Mouse (Mus musculus): Measurements from ENCODE around the gene Ctsz. TPM values are rescaled to one million over a fixed set of nuclear protein-coding genes. Genes with fewer than 3 reads are reported as not detected.

Gene Ctsz
- polyA plus RNA-seq, 1 experiment, result 188 TPM

DNA sequence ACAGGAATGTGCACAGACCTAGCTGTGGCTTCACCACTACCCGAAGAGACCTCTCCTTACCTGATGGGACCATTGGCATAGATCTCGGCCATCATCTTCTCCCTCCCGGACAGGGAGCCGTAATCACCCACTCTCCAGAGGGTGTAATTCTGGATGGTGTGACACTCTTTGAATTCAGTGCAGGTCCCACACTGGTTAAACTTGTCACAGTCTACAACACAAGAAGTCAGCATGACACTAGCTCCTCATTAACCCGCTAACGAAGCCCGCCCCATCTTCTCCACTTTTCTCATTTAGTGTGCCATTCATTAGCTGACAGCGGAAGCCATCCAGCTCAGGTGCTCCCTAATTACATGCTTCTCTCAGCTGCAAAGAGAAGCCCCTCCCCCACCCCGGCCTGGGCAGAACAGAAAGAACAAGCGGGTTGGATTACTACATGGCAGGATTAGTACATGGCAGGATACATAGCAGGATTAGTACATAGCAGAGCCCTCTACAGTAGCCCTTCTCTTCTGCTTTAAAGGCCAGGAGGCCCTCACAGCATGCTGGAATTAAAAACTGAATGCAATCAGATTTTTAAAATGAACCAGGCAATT, 9.7 kb downstream of the Ctsz start:
- TF ChIP-seq CEBPB (IDR thresholded peaks at IDR 0.05; ENCODE audit: low read depth) (no peak), MAX (IDR thresholded peaks at IDR 0.05) (no peak), MYOG (IDR thresholded peaks at IDR 0.05; ENCODE audit: control insufficient read depth, extremely low read depth, insufficient read length) (no peak), MYOD1 (IDR thresholded peaks at IDR 0.05; ENCODE audit: control insufficient read depth, insufficient read length, low read depth) (no peak), FOSL1 (IDR thresholded peaks at IDR 0.05; ENCODE audit: insufficient read depth, low read length, poor library complexity, severe bottlenecking) (no peak), USF1 (IDR thresholded peaks at IDR 0.05; ENCODE audit: low read depth) (no peak)
- no peaks in the 10 kb centered on the region for H3K27me3 ChIP-seq (ENCODE audit: control insufficient read depth, insufficient read depth, insufficient read length)
- H3K79me3 ChIP-seq (ENCODE audit: low read depth), result no peaks in the 10 kb centered on the region
- peaks cover 58% of the 10 kb centered on the region for H3K36me3 ChIP-seq (ENCODE audit: control insufficient read depth, insufficient read depth)
- no peak overlapping the region for H3ac ChIP-seq (ENCODE audit: control insufficient read depth, insufficient read length, low read depth)
- H3K79me2 ChIP-seq (ENCODE audit: control insufficient read depth, insufficient read depth), result no peaks in the 10 kb centered on the region
- no peak overlapping the region for H3K4me3 ChIP-seq (ENCODE audit: insufficient read depth, poor library complexity, severe bottlenecking)

DNA sequence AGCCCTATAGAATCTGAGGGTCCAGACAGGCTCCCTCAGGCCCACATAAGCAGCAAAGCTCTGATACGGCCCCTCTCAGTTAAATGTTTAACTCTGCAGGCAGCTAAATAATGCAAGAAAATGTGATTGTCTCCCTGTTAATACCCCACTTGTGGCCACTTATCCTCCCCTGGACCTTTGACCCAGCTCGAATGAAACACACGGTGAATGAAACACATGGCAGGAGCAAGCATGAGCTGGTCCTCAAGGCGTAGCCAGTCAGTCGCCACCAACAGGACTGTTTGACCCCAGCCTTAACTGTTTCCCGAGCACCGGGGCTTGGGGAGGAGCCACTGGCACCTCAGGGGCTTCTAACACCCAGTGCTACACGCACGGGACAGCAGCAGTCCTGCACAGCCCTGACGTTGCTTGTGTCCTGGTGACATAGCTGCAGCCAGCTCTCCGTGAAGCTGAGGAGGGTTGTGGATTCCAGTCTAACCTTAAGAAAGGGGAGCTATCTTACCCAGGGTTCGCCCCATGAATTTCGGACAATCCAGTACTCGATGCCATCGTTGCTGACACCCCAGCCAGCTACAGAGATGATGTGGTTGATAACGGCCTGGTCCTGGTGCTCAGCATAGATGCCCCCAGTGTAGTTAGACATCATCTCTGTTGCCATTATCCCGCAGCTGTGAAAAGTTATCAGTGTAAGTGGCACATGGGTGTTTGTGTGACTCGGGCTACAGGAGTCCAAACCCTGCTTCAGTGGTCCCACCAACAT, 10.6 kb downstream of the Ctsz start:
- Histone ChIP-seq H3K4me3 (ENCODE audit: insufficient read depth, poor library complexity, severe bottlenecking) (no peak overlapping the region), H3K79me2 (ENCODE audit: control insufficient read depth, insufficient read depth) (no peaks in the 10 kb centered on the region), H3K27me3 (ENCODE audit: control insufficient read depth, insufficient read depth, insufficient read length) (no peaks in the 10 kb centered on the region), H3ac (ENCODE audit: control insufficient read depth, insufficient read length, low read depth) (no peak overlapping the region), H3K79me3 (ENCODE audit: low read depth) (no peaks in the 10 kb centered on the region), H3K36me3 (ENCODE audit: control insufficient read depth, insufficient read depth) (peaks cover 58% of the 10 kb centered on the region)
- TF ChIP-seq USF1 (IDR thresholded peaks at IDR 0.05; ENCODE audit: low read depth), result no peak
- no peak for TF ChIP-seq CEBPB (IDR thresholded peaks at IDR 0.05; ENCODE audit: low read depth)
- TF ChIP-seq CTCF (IDR thresholded peaks at IDR 0.05; ENCODE audit: control insufficient read depth, insufficient read depth, insufficient read length), result no peak
- no peak for TF ChIP-seq MYOG (IDR thresholded peaks at IDR 0.05; ENCODE audit: control insufficient read depth, extremely low read depth, insufficient read length)
- no peak for TF ChIP-seq MYOD1 (IDR thresholded peaks at IDR 0.05; ENCODE audit: control insufficient read depth, insufficient read length, low read depth)
- TF ChIP-seq MAX (IDR thresholded peaks at IDR 0.05), result no peak
- TF ChIP-seq FOSL1 (IDR thresholded peaks at IDR 0.05; ENCODE audit: insufficient read depth, low read length, poor library complexity, severe bottlenecking), result no peak

- no peaks in the 10 kb centered on the region for H3K79me2 ChIP-seq (ENCODE audit: control insufficient read depth, insufficient read depth)
- H3K27me3 ChIP-seq (ENCODE audit: control insufficient read depth, insufficient read depth, insufficient read length), result no peaks in the 10 kb centered on the region
- no peak overlapping the region for H3ac ChIP-seq (ENCODE audit: control insufficient read depth, insufficient read length, low read depth)
- peaks cover 66% of the 10 kb centered on the region for H3K36me3 ChIP-seq (ENCODE audit: control insufficient read depth, insufficient read depth)
- no peaks in the 10 kb centered on the region for H3K79me3 ChIP-seq (ENCODE audit: low read depth)
- TF ChIP-seq CEBPB (IDR thresholded peaks at IDR 0.05; ENCODE audit: low read depth) (no peak), MYOD1 (IDR thresholded peaks at IDR 0.05; ENCODE audit: control insufficient read depth, insufficient read length, low read depth) (no peak), FOSL1 (IDR thresholded peaks at IDR 0.05; ENCODE audit: insufficient read depth, low read length, poor library complexity, severe bottlenecking) (no peak), CTCF (IDR thresholded peaks at IDR 0.05; ENCODE audit: control insufficient read depth, insufficient read depth, insufficient read length) (no peak)
- H3K4me3 ChIP-seq (ENCODE audit: insufficient read depth, poor library complexity, severe bottlenecking), result no peak overlapping the region
These were observed 12.0 kb downstream of the Ctsz start for GRCm38 (mm10) chr2:174426856-174427255.

DNA sequence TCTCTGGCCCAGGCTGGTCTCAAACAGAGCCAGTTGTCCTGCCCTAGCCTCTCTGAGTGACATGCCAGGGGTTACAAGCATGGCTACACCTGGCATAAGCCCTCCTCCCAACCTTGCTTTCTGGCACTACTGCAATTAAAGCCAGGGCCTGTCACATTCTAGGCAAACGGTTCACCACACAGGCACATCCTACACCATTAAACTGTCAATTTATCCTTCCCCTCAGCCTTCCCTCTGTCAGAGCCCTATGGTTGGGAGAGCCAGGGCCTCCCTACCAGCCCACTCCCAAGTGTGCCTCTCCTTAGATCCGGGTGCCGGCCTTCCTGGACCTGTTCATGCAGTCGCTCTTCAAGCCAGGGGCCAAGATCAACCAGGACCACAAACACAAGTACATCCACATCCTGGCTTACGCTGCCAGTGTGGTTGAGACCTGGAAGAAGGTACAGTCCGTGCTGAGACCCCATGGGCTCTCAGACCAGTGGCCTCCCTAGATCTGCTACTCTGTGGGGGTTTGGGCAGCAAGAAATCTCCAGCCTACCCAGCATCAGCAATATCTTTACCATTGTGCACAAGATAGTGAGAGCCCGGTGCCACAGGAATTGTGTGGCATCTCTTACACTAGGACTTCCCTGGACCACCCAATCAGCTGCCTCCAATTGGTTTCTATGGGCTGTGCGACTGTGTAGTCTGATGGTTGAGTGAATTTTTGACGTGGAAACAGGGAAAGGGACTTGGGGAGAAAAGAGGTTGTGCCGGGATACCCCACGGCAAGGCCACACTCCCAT, 14.3 kb downstream of the Ctsz start:
- peaks cover under 1% of the 10 kb centered on the region for H3K79me3 ChIP-seq (ENCODE audit: low read depth)
- H3K79me2 ChIP-seq (ENCODE audit: control insufficient read depth, insufficient read depth), result peaks cover 5% of the 10 kb centered on the region
- H3K4me3 ChIP-seq (ENCODE audit: insufficient read depth, poor library complexity, severe bottlenecking), result no peak overlapping the region
- peaks cover 61% of the 10 kb centered on the region for H3K36me3 ChIP-seq (ENCODE audit: control insufficient read depth, insufficient read depth)
- H3K27me3 ChIP-seq (ENCODE audit: control insufficient read depth, insufficient read depth, insufficient read length), result no peaks in the 10 kb centered on the region
- no peak overlapping the region for H3ac ChIP-seq (ENCODE audit: control insufficient read depth, insufficient read length, low read depth)
- TF ChIP-seq MAX (IDR thresholded peaks at IDR 0.05), result no peak
- TF ChIP-seq CEBPB (IDR thresholded peaks at IDR 0.05; ENCODE audit: low read depth), result no peak

DNA sequence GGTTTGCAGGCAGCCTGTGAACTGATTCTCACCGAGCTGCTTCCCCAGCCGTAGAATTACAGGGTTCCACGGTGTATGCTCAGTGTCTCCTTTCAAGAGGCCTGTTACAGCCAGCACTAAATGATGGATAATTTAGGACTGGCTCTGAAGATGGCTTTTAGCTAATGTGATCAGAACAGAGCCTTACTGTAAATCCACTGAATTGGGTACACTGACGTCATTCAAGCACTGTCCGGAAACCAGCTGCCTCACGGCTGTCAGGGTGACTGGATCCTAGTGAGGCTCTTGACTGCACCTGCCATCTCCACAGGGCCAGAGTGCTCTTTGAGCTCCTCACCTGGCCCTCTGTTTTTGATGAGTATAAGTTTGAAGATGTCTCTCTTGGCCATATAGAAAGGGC, 17.7 kb downstream of the Ctsz start:
- Histone ChIP-seq H3K27me3 (ENCODE audit: control insufficient read depth, insufficient read depth, insufficient read length) (no peaks in the 10 kb centered on the region), H3ac (ENCODE audit: control insufficient read depth, insufficient read length, low read depth) (no peak overlapping the region), H3K4me3 (ENCODE audit: insufficient read depth, poor library complexity, severe bottlenecking) (no peak overlapping the region), H3K79me3 (ENCODE audit: low read depth) (peaks cover 16% of the 10 kb centered on the region), H3K36me3 (ENCODE audit: control insufficient read depth, insufficient read depth) (peaks cover 28% of the 10 kb centered on the region), H3K79me2 (ENCODE audit: control insufficient read depth, insufficient read depth) (peaks cover 37% of the 10 kb centered on the region)
- TF ChIP-seq CEBPB (IDR thresholded peaks at IDR 0.05; ENCODE audit: low read depth) (no peak), FOSL1 (IDR thresholded peaks at IDR 0.05; ENCODE audit: insufficient read depth, low read length, poor library complexity, severe bottlenecking) (no peak), CTCF (IDR thresholded peaks at IDR 0.05; ENCODE audit: control insufficient read depth, insufficient read depth, insufficient read length) (no peak), MYOD1 (IDR thresholded peaks at IDR 0.05; ENCODE audit: control insufficient read depth, insufficient read length, low read depth) (no peak), MAX (IDR thresholded peaks at IDR 0.05) (no peak)

Measured in C2C12 (cell line).